Mouse (Mus musculus) testis, adult 2 months (tissue): Measurements from ENCODE around the gene Emilin3. TPM values are rescaled to one million over a fixed set of nuclear protein-coding genes. Genes with fewer than 3 reads are reported as not detected.

ENCODE experiments used
- H3K27ac ChIP-seq: fragments of 200-500 bp; 2 replicates; pipeline ENCODE4 v1.5.1; 2012; ENCODE audit warnings: low read depth, low read length; ENCODE audit not compliant: control insufficient read depth, insufficient read depth
- H3K27me3 ChIP-seq: fragments of 200-500 bp; 2 replicates; pipeline ENCODE4 v1.6.1; 2012; ENCODE audit warnings: mild to moderate bottlenecking, low read length, moderate library complexity; ENCODE audit not compliant: control insufficient read depth, insufficient read depth
- H3K36me3 ChIP-seq: fragments of 200-500 bp; 2 replicates; pipeline ENCODE4 v1.6.1; 2012; ENCODE audit warnings: mild to moderate bottlenecking, low read length; ENCODE audit not compliant: control insufficient read depth, insufficient read depth
- H3K4me1 ChIP-seq: fragments of 200-500 bp; 2 replicates; pipeline ENCODE4 v1.6.1; 2012; ENCODE audit warnings: low read length; ENCODE audit not compliant: control insufficient read depth, insufficient read depth
- H3K4me3 ChIP-seq: fragments of 200-500 bp; 2 replicates; pipeline ENCODE4 v1.5.1; 2012; ENCODE audit warnings: low read depth, mild to moderate bottlenecking, low read length, moderate library complexity, mixed read lengths; ENCODE audit not compliant: control insufficient read depth
- CTCF ChIP-seq: fragments of 200-500 bp; IDR thresholded peaks from 2 replicates; pipeline ENCODE4 v1.5.1; 2012; ENCODE audit warnings: low read depth, mild to moderate bottlenecking, inconsistent platforms, low read length, moderate library complexity; ENCODE audit not compliant: control insufficient read depth, insufficient read depth, insufficient replicate concordance
- POLR2A ChIP-seq: fragments of 200-500 bp; IDR thresholded peaks from 2 replicates; pipeline ENCODE4 v1.6.1; 2012; ENCODE audit warnings: low read depth, mild to moderate bottlenecking, inconsistent platforms, low read length, moderate library complexity; ENCODE audit not compliant: control insufficient read depth
- polyA plus RNA-seq: library from polyadenylated mRNA; depleted of rRNA; stranded (reverse); fragments of >200 nt; gene quantifications from 2 replicates; pipeline ENCODE4 v1.2.3, GENCODE M21; 2012

The Emilin3 gene
- polyA plus RNA-seq, 1 experiment = 3.8 TPM

DNA sequence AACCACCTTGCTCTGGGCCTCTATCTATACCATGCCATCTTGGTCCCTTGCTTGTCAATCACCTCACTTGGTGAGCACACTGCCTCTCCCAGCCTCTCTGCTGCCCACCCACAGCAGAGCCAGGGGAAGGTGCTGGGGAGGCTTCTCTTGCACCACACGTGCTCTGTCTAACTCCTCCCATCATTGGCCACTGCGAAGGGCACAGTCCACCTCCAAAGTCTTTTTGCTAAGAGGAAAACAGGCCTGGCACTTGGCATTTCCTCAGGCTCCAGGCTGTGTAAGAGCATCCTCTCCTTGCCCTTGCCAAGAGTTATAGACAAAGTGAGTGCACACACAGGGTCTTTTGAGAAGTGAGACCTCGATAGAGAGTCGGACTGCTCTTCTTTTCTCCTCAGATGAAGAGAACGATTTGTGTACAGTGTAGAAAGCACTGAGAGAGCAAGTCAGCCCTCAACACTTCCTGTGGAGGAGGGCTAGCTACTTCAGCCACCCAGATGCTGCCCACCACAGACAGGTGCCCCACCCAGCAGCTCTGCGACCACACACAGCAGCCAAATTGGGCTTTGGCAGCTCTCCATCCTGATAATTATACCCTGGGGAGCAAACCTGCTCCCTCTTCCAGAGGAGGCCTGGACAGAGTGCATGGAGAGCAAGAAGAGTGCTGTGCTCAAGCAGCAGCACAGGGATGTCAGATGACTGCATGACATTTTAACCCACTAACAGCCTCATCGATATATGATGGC lies 41.2 kb upstream of the Emilin3 start:
- no peaks in the 10 kb centered on the region for H3K27me3 ChIP-seq
- no peak for TF ChIP-seq CTCF
- TF ChIP-seq POLR2A = no peak
- no peak overlapping the region for H3K4me3 ChIP-seq
- no peaks in the 10 kb centered on the region for H3K4me1 ChIP-seq
- no peaks in the 10 kb centered on the region; the same call in 1 of the 2 replicates for H3K36me3 ChIP-seq
- H3K27ac ChIP-seq = no peak overlapping the region

DNA sequence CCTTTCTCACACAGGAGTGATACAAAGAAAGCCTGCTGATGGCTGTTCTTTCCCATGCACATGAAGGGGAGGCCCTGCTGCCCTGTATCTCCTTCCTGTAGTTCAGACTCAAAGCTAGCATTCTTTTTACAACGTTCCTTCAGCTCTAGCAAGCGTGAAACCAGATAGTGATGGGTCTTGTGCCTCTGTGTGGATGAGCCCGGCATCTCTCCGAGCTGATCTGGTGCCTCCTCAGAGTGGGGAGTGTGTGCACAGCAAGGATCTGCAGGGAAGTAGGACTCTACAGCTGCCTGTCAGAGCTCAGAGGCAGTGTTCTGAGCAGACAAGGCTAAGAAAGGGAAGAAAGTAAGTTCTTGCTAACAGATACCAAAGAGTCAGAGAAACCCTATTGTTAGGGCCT lies 39.5 kb upstream of the Emilin3 start:
- H3K27me3 ChIP-seq = no peaks in the 10 kb centered on the region
- H3K27ac ChIP-seq = no peak overlapping the region
- no peaks in the 10 kb centered on the region for H3K4me1 ChIP-seq
- H3K4me3 ChIP-seq = no peak overlapping the region
- TF ChIP-seq CTCF (no peak), POLR2A (no peak)
- no peaks in the 10 kb centered on the region; the same call in 1 of the 2 replicates for H3K36me3 ChIP-seq

DNA sequence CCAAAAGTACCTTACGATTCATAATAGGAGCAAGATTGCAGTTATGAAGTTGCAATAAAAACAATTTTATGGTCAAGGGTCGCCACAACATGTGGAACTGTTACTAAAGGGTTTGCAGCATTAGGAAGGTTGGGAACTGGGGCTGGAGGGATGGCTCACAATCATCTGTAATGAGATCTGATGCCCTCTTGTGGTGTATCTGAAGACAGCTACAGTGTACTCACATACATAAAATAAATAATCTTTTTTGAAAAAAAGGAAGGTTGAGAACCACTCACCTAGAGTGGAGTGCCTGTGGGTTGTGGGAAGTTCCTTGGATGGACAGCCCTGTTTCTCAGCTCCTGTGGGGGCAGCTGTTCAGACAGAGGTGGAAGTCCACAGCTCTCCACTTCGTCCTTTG lies 30.3 kb upstream of the Emilin3 start:
- Histone ChIP-seq H3K27ac (no peak overlapping the region), H3K36me3 (no peaks in the 10 kb centered on the region), H3K4me3 (no peak overlapping the region), H3K27me3 (no peaks in the 10 kb centered on the region), H3K4me1 (no peaks in the 10 kb centered on the region)
- TF ChIP-seq CTCF (no peak), POLR2A (no peak)

DNA sequence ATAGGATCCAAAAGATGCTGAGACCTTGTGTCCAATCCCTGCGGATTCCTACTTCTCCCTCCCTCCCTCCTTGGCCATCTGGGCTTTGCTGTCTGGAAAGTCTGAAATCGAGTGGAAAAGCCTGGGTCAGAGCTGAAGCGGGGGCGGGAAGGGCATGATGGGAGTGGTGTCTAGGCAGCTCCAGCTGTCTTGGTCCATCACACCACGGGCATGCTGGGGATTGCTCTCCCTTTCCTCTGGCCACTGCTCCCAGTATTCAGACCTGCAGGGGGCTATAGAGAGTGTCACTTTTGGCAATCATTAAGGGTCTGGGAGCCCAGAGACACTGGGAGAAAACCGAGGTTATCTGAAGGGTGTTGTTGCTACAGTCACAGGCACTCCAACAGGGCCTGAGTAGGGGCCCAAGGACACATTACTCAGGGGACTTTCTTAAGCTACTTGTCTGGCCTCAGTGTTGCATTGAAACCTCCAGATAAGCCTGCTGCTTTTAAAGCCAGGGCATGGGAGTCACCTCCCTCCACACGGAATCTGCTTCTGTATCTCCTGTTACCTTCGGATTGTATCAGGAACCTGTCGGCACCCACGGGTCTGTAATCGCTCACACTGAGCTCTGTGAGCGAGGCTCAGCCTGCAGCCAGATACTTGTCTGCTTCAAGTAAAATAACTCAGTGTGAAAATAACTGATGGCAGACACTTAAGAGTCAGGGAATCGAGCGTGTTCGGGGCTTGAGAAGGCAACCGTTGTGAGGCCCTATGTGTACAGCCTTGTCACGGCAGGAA lies 29.0 kb upstream of the Emilin3 start:
- no peaks in the 10 kb centered on the region for H3K27me3 ChIP-seq
- no peak overlapping the region for H3K4me3 ChIP-seq
- no peaks in the 10 kb centered on the region for H3K36me3 ChIP-seq
- TF ChIP-seq POLR2A (no peak), CTCF (no peak)
- no peak overlapping the region for H3K27ac ChIP-seq
- H3K4me1 ChIP-seq = no peaks in the 10 kb centered on the region

DNA sequence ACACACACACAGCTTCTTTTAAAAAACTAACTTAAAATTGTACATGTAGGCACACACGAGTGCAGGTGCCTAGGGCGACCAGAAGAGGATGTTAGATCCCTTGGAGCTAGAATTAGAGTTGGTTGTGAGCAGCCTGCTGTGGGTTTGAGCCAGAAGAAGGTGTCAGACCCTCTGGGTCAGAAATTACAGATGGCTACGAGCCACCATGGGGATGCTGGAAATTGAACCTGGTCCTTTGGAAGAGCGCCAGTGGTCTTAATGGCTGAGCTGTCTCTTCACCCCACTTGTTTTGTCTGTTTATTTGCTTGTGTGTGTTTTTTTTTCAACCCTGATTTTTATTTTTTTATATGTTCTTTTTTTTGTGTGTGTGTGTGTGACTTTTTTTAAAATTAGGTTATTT lies 22.3 kb upstream of the Emilin3 start:
- TF ChIP-seq POLR2A (no peak), CTCF (no peak)
- Histone ChIP-seq H3K4me1 (no peaks in the 10 kb centered on the region), H3K27me3 (no peaks in the 10 kb centered on the region), H3K36me3 (no peaks in the 10 kb centered on the region), H3K4me3 (no peak overlapping the region), H3K27ac (no peak overlapping the region)

DNA sequence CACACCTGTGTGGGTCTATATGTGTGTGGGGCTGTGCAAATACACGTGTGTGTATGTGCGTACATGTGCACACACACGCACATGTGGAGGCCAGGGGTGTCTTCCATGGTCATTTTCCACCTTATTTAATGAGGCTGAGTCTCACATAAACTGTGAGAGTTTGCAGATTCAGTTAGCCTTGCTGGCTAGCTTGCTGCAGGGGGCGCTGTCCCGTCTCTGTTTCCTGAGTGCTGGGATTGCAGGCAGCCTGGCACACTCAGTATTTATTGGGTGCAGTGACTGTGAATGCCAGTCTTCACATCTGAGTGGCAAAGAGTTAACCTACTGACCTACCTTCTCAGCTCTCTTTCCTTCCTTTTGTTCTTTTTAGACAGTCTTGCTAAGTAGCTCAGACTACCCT lies 21.8 kb upstream of the Emilin3 start:
- H3K36me3 ChIP-seq = no peaks in the 10 kb centered on the region
- TF ChIP-seq CTCF (peak; percentile 48; the same call in 1 of the 2 replicates), POLR2A (no peak)

DNA sequence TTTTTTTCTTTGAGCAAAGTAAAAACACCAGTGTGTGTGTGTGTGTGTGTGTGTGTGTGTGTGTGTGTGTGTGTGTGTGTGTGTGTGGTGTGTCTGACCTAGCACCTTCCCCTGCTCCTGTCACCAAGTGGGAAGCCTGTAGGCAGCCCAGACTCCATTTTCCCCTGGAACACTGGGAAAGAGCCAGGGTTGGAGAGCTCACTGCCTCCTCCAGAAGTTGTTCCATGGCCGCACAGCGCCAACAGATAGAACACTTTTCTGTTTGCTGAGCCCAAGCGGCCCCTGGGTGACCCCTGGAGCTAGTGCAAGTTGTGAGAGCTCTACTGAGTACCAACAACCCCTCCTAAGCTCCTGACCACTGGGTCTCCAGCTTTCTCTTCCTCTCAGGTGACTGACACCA lies 20.9 kb upstream of the Emilin3 start:
- H3K4me1 ChIP-seq = no peaks in the 10 kb centered on the region
- no peaks in the 10 kb centered on the region for H3K27me3 ChIP-seq
- TF ChIP-seq POLR2A = no peak
- no peak for TF ChIP-seq CTCF
- no peaks in the 10 kb centered on the region for H3K36me3 ChIP-seq
- no peak overlapping the region for H3K4me3 ChIP-seq
- H3K27ac ChIP-seq = no peak overlapping the region

More for the DNA sequence above, 21.8 kb upstream of the Emilin3 start:
- no peak overlapping the region for H3K27ac ChIP-seq
- H3K4me1 ChIP-seq = no peaks in the 10 kb centered on the region
- no peak overlapping the region for H3K4me3 ChIP-seq
- H3K27me3 ChIP-seq = no peaks in the 10 kb centered on the region
